Comparison of ENCODE assay signal across 11 mouse cellular contexts in the genomic region with DNA sequence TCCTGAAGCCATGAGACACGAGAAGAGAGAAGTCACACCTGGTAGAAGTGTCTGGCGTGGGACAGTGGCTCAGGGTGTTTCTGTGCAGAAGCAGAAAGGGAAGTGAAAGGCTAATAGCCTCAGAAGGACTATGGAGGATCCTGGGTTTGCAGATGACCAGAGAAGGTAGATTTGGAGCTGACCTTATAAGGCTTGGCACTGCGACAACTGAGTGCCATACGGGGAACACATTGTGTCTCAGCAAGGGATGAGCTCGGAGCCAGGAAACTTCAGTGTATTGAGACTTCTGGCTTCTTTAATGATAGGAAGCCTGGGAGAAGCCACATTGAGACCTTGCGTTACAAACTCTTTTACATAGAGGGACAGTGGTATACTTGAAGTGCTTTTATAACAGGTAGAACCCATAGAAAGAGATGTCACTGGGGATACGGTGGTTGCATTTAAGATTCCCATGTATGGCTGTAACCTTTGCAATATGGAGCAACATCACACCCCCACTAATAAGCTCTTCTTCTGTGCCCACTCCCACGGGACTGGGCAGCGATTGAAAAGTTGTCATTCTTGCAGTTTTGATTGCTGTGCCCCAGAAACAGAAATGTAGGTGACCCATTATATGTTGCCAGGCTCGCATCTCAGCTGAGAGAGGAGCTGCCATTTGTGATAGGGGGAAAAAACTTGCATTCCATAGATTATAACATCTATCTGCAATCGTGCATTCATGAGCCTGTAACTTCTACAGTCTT.
"Had no signal": no experiment of that assay in that cellular context is flagged by ENCODE, and none has a peak within 500 bp of the region (broad histone marks: within the 10 kb centered on the region; RNA-seq: fewer than 3 reads in every experiment).

No protein-coding gene starts in this region.

- DNase-seq: kidney, postnatal 25 days; lung, adult 18-20 months; lung, postnatal 36 days; right cerebral cortex, postnatal 4 days; thymus, adult 2 months; thymus, postnatal 25 days had no signal

- H3K4me1 ChIP-seq: limb, embryonic 12.5 days; midbrain, embryonic 13.5 days; neural tube, embryonic 15.5 days; stomach, embryonic 15.5 days had no signal

- H3K27me3 ChIP-seq: limb, embryonic 12.5 days; midbrain, embryonic 13.5 days; neural tube, embryonic 15.5 days; stomach, embryonic 15.5 days had no signal

- H3K4me3 ChIP-seq: limb, embryonic 12.5 days; midbrain, embryonic 13.5 days; neural tube, embryonic 15.5 days; stomach, embryonic 15.5 days had no signal

- H3K27ac ChIP-seq: limb, embryonic 12.5 days; liver, embryonic 14.5 days; midbrain, embryonic 13.5 days; neural tube, embryonic 15.5 days; stomach, embryonic 15.5 days had no signal
